Mouse (Mus musculus) MEL (cell line): ENCODE measurements around the gene Tanc1.

Experiments
- CHD2 ChIP-seq: IDR thresholded peaks from 2 replicates; pipeline ENCODE4 v1.6.1; 2011; ENCODE audit warnings: low read length, improper control_type of control experiment
- CTCF ChIP-seq, 3 experiments: IDR thresholded peaks in 2 of 3; conservative IDR thresholded peaks in 1 of 3; 2 replicates each; pipeline ENCODE4 v1.5.1; 2011 to 2012; ENCODE audit warnings: low read length in 3 of 3, low read depth in 2 of 3, mild to moderate bottlenecking in 2 of 3, improper control_type of control experiment in 1 of 3, inconsistent platforms in 1 of 3, mixed read lengths in 1 of 3, moderate library complexity in 1 of 3; ENCODE audit not compliant: control insufficient read depth in 1 of 3, insufficient read depth in 1 of 3, poor library complexity in 1 of 3, severe bottlenecking in 1 of 3
- E2F4 ChIP-seq: IDR thresholded peaks from 2 replicates; pipeline ENCODE4 v1.6.1; 2011; ENCODE audit warnings: low read depth, low read length, improper control_type of control experiment, borderline replicate concordance
- ELF1 ChIP-seq: IDR thresholded peaks from 2 replicates; pipeline ENCODE4 v1.6.1; 2014; ENCODE audit warnings: low read depth, mild to moderate bottlenecking, inconsistent platforms, low read length, improper control_type of control experiment, moderate library complexity
- EP300 ChIP-seq, 2 experiments: IDR thresholded peaks; 2 replicates each; pipeline ENCODE4 v1.6.1; 2011; ENCODE audit warnings: improper control_type of control experiment in 2 of 2, low read length in 2 of 2, low read depth in 1 of 2, mild to moderate bottlenecking in 1 of 2
- ETS1 ChIP-seq: IDR thresholded peaks from 2 replicates; pipeline ENCODE4 v1.6.1; 2012; ENCODE audit warnings: low read depth, mild to moderate bottlenecking, inconsistent platforms, low read length, improper control_type of control experiment, moderate library complexity
- KAT2A ChIP-seq: conservative IDR thresholded peaks from 2 replicates; pipeline ENCODE4 v1.6.1; 2012; ENCODE audit warnings: low read depth, low read length, improper control_type of control experiment, inconsistent platforms
- MYC ChIP-seq: IDR thresholded peaks from 2 replicates; pipeline ENCODE4 v1.6.1; 2011; ENCODE audit warnings: low read depth, mild to moderate bottlenecking, low read length, improper control_type of control experiment, moderate library complexity
- POLR2A ChIP-seq, 2 experiments: IDR thresholded peaks; 2 replicates each; pipeline ENCODE4 v1.6.1; 2011 to 2012; ENCODE audit warnings: low read length in 2 of 2, mild to moderate bottlenecking in 2 of 2, control low read depth in 1 of 2, improper control_type of control experiment in 1 of 2, low read depth in 1 of 2, moderate library complexity in 1 of 2; ENCODE audit not compliant: control insufficient read depth in 1 of 2, insufficient read depth in 1 of 2, poor library complexity in 1 of 2
- SIN3A ChIP-seq: IDR thresholded peaks from 2 replicates; pipeline ENCODE4 v1.6.1; 2012; ENCODE audit warnings: low read length, improper control_type of control experiment, inconsistent platforms
- USF1 ChIP-seq: IDR thresholded peaks from 2 replicates; pipeline ENCODE4 v1.6.1; 2014; ENCODE audit warnings: low read depth, mild to moderate bottlenecking, inconsistent platforms, low read length, improper control_type of control experiment, moderate library complexity
- ZKSCAN1 ChIP-seq: IDR thresholded peaks from 2 replicates; pipeline ENCODE4 v1.6.1; 2012; ENCODE audit warnings: low read depth, mild to moderate bottlenecking, inconsistent platforms, low read length, improper control_type of control experiment, moderate library complexity
- ZNF384 ChIP-seq: IDR thresholded peaks from 2 replicates; pipeline ENCODE4 v1.6.1; 2012; ENCODE audit warnings: low read depth, mild to moderate bottlenecking, inconsistent platforms, low read length, improper control_type of control experiment

DNA sequence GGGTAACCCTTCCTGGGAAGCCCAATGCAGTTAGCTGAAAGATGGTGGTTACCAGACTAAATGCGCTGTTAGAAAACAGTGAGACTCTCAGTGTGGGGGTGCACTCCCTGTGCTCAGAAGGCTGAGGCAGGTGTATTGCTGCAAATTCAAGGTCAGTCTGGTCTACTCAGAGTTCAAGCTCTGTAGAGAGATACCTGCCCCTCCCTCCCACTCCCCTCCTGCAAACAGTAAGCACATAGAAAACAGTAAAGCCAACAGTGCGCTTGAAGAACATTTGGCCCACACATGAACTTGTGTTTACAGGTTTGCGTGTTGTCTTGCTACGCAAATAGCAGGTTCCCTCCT is 73.7 kb downstream of the Tanc1 start:
- TF ChIP-seq CTCF (IDR thresholded peaks at IDR 0.05 in 2 of 3, conservative IDR thresholded peaks at IDR 0.05 in 1 of 3; ENCODE audit: control insufficient read depth in 1 of 3, insufficient read depth in 1 of 3, low read depth in 2 of 3, low read length in 3 of 3, poor library complexity in 1 of 3, severe bottlenecking in 1 of 3) = no peak
- TF ChIP-seq ELF1 = no peak
- TF ChIP-seq EP300 (IDR thresholded peaks at IDR 0.05; ENCODE audit: low read depth in 1 of 2, low read length in 2 of 2) = no peak
- no peak for TF ChIP-seq MYC
- TF ChIP-seq E2F4 = no peak
- TF ChIP-seq POLR2A (IDR thresholded peaks at IDR 0.05; ENCODE audit: control insufficient read depth in 1 of 2, insufficient read depth in 1 of 2, low read depth in 1 of 2, low read length in 2 of 2, poor library complexity in 1 of 2) = no peak
- TF ChIP-seq SIN3A = no peak
- no peak for TF ChIP-seq ZNF384
- TF ChIP-seq USF1 = no peak
- no peak for TF ChIP-seq ETS1
- TF ChIP-seq KAT2A = no peak
- TF ChIP-seq ZKSCAN1 = no peak
- TF ChIP-seq CHD2 = no peak
